Mouse (Mus musculus) cerebellum, adult 2 months (tissue): ENCODE measurements around the gene Slamf8. TPM values are rescaled to one million over a fixed set of nuclear protein-coding genes. Genes with fewer than 3 reads are reported as not detected.

Experiments
- DNase-seq, 2 experiments: peaks; one replicate each; pipeline ENCODE4 v3.0.0; 2021
- H3K27ac ChIP-seq: fragments of 200-500 bp; 2 replicates; pipeline ENCODE4 v1.5.1; 2012; ENCODE audit warnings: low read length, control low read depth, inconsistent platforms; ENCODE audit not compliant: insufficient read depth
- H3K27me3 ChIP-seq: fragments of 200-500 bp; 2 replicates; pipeline ENCODE4 v1.6.1; 2012; ENCODE audit warnings: inconsistent platforms, mild to moderate bottlenecking, low read length, moderate library complexity; ENCODE audit not compliant: control insufficient read depth, insufficient read depth
- H3K4me1 ChIP-seq: fragments of 200-500 bp; 2 replicates; pipeline ENCODE4 v1.6.1; 2011; ENCODE audit warnings: low read length; ENCODE audit not compliant: control insufficient read depth, insufficient read depth
- H3K4me3 ChIP-seq: fragments of 200-500 bp; replicated peaks from 2 replicates; pipeline ENCODE3; 2011; ENCODE audit warnings: mild to moderate bottlenecking, low read depth, low read length, control low read depth; ENCODE audit not compliant: insufficient read depth
- CTCF ChIP-seq: fragments of 200-500 bp; IDR thresholded peaks from 2 replicates; pipeline ENCODE4 v1.5.1; 2011; ENCODE audit warnings: low read depth, mild to moderate bottlenecking, control low read depth, low read length, moderate library complexity, borderline replicate concordance; ENCODE audit not compliant: insufficient read depth
- POLR2A ChIP-seq: fragments of 200-500 bp; IDR thresholded peaks from 2 replicates; pipeline ENCODE4 v1.6.1; 2011; ENCODE audit warnings: low read length, control low read depth, borderline replicate concordance; ENCODE audit not compliant: insufficient read depth
- WGBS: fragments of 180-500 bp; shearing (Covaris S2); methylation state at CpG from one replicate; pipeline ENCODE4 v1.1.7; 2018; 5-methylcytosine and 5-hydroxymethylcytosine counted together
- polyA plus RNA-seq: library from polyadenylated mRNA; depleted of rRNA; stranded (reverse); fragments of >200 nt; gene quantifications from 2 replicates; pipeline ENCODE4 v1.2.3, GENCODE M21; 2012

Gene Slamf8
- polyA plus RNA-seq, 1 experiment, result 0.07 TPM

- Histone ChIP-seq H3K27ac (no peak overlapping the region), H3K4me1 (peaks cover 11% of the 10 kb centered on the region), H3K27me3 (no peaks in the 10 kb centered on the region), H3K4me3 (no peak overlapping the region)
- no peak for DNase-seq
- 51% methylated on average over 4 of the region's 4 CpGs for WGBS
- TF ChIP-seq CTCF (no peak), POLR2A (no peak)
Observed at GRCm38 (mm10) chr1:172585026-172585425, 5.3 kb downstream of the Slamf8 start.

- TF ChIP-seq POLR2A (no peak), CTCF (no peak)
- H3K27me3 ChIP-seq, result no peaks in the 10 kb centered on the region
- no peak for DNase-seq
- H3K27ac ChIP-seq, result no peak overlapping the region
- H3K4me1 ChIP-seq, result peaks cover 11% of the 10 kb centered on the region
- 90% methylated on average over 6 of the region's 6 CpGs for WGBS
- no peak overlapping the region for H3K4me3 ChIP-seq
Observed at GRCm38 (mm10) chr1:172584271-172584670, 6.1 kb downstream of the Slamf8 start.

GRCm38 (mm10) chr1:172582436-172582835 is 7.9 kb downstream of the Slamf8 start:
- Histone ChIP-seq H3K4me1 (peaks cover 11% of the 10 kb centered on the region), H3K4me3 (no peak overlapping the region), H3K27ac (no peak overlapping the region), H3K27me3 (no peaks in the 10 kb centered on the region)
- no peak for TF ChIP-seq CTCF
- no peak for TF ChIP-seq POLR2A
- no peak for DNase-seq
- WGBS, result 81% methylated on average over 8 of the region's 8 CpGs

GRCm38 (mm10) chr1:172580116-172580515 is 10.3 kb downstream of the Slamf8 start:
- 84% methylated on average over 6 of the region's 6 CpGs for WGBS

GRCm38 (mm10) chr1:172567758-172568157 is 22.6 kb downstream of the Slamf8 start:
- no peak overlapping the region for H3K27ac ChIP-seq
- no peaks in the 10 kb centered on the region for H3K4me1 ChIP-seq
- H3K4me3 ChIP-seq, result no peak overlapping the region
- DNase-seq, result no peak
- TF ChIP-seq POLR2A (no peak), CTCF (no peak)
- H3K27me3 ChIP-seq, result no peaks in the 10 kb centered on the region
- 65% methylated on average over 4 of the region's 4 CpGs for WGBS

More at GRCm38 (mm10) chr1:172580116-172580515, 10.3 kb downstream of the Slamf8 start:
- TF ChIP-seq POLR2A (no peak), CTCF (no peak)
- Histone ChIP-seq H3K27me3 (no peaks in the 10 kb centered on the region), H3K4me3 (no peak overlapping the region), H3K27ac (no peak overlapping the region), H3K4me1 (peaks cover under 1% of the 10 kb centered on the region)
- no peak for DNase-seq

- no peak for DNase-seq
- no peaks in the 10 kb centered on the region for H3K27me3 ChIP-seq
- no peak overlapping the region for H3K27ac ChIP-seq
- no peaks in the 10 kb centered on the region for H3K4me1 ChIP-seq
- TF ChIP-seq POLR2A (no peak), CTCF (no peak)
- WGBS, result 74% methylated on average over 3 of the region's 3 CpGs
- H3K4me3 ChIP-seq, result no peak overlapping the region
Observed at GRCm38 (mm10) chr1:172566131-172566530, 24.2 kb downstream of the Slamf8 start.

GRCm38 (mm10) chr1:172563465-172563828 is 26.9 kb downstream of the Slamf8 start:
- DNase-seq, result no peak
- H3K4me1 ChIP-seq, result no peaks in the 10 kb centered on the region
- TF ChIP-seq CTCF, result no peak
- TF ChIP-seq POLR2A, result no peak
- H3K27me3 ChIP-seq, result no peaks in the 10 kb centered on the region
- WGBS, result 8% methylated on average over 10 of the region's 10 CpGs
- H3K27ac ChIP-seq, result no peak overlapping the region
- peak overlapping the region; percentile 57 for H3K4me3 ChIP-seq

GRCm38 (mm10) chr1:172562641-172563464 is 27.5 kb downstream of the Slamf8 start:
- no peak overlapping the region for H3K27ac ChIP-seq
- TF ChIP-seq POLR2A (no peak), CTCF (peak; percentile 59)

More at GRCm38 (mm10) chr1:172562641-172563464, 27.5 kb downstream of the Slamf8 start:
- H3K4me3 ChIP-seq, result peak overlapping the region; percentile 57
- H3K4me1 ChIP-seq, result no peaks in the 10 kb centered on the region
- under 1% methylated on average over 66 of the region's 66 CpGs for WGBS
- H3K27me3 ChIP-seq, result no peaks in the 10 kb centered on the region
- DNase-seq, result peak; percentile 73 to 80
